Mouse (Mus musculus) heart, adult 2 months (tissue): ENCODE results near the gene Lax1. TPM values are rescaled to one million over a fixed set of nuclear protein-coding genes. Genes with fewer than 3 reads are reported as not detected.

Experiments used
- DNase-seq, 2 experiments: peaks; one replicate each; pipeline ENCODE4 v3.0.0; 2021
- H3K27ac ChIP-seq: fragments of 200-600 bp; 2 replicates; pipeline ENCODE4 v1.8.1; 2022
- H3K27me3 ChIP-seq: fragments of 200-500 bp; 2 replicates; pipeline ENCODE4 v1.6.1; 2012; ENCODE audit warnings: mild to moderate bottlenecking, low read length, inconsistent platforms, mixed read lengths; ENCODE audit not compliant: control insufficient read depth, insufficient read depth
- H3K36me3 ChIP-seq: fragments of 200-500 bp; 2 replicates; pipeline ENCODE4 v1.6.1; 2012; ENCODE audit warnings: low read length, inconsistent platforms; ENCODE audit not compliant: control insufficient read depth, insufficient read depth
- H3K4me1 ChIP-seq: fragments of 200-500 bp; 2 replicates; pipeline ENCODE4 v1.6.1; 2011; ENCODE audit warnings: low read length; ENCODE audit not compliant: control insufficient read depth, insufficient read depth
- H3K4me3 ChIP-seq: fragments of 200-600 bp; 2 replicates; pipeline ENCODE4 v1.8.1; 2022
- H3K79me2 ChIP-seq: fragments of 200-500 bp; replicated peaks from 2 replicates; pipeline ENCODE4 v1.6.1; 2012; ENCODE audit warnings: mild to moderate bottlenecking, inconsistent platforms, low read length, moderate library complexity, mixed read lengths; ENCODE audit not compliant: control insufficient read depth, insufficient read depth
- H3K9ac ChIP-seq: fragments of 200-500 bp; 2 replicates; pipeline ENCODE4 v1.6.1; 2012; ENCODE audit warnings: low read depth, mild to moderate bottlenecking, control low read depth, inconsistent platforms, low read length, mixed read lengths
- CTCF ChIP-seq: fragments of 200-600 bp; IDR thresholded peaks from 2 replicates; pipeline ENCODE4 v1.8.1; 2022; ENCODE audit warnings: antibody characterized with exemption, mild to moderate bottlenecking, moderate library complexity
- EP300 ChIP-seq: fragments of 200-500 bp; IDR thresholded peaks from 2 replicates; pipeline ENCODE4 v1.6.1; 2011; ENCODE audit warnings: low read depth, low read length, control low read depth; ENCODE audit not compliant: insufficient read depth
- POLR2A ChIP-seq: fragments of 200-500 bp; IDR thresholded peaks from 2 replicates; pipeline ENCODE4 v1.6.1; 2011; ENCODE audit warnings: mild to moderate bottlenecking, low read depth, low read length, control low read depth; ENCODE audit not compliant: insufficient read depth
- WGBS: fragments of 180-500 bp; shearing (Covaris S2); methylation state at CpG from one replicate; pipeline ENCODE4 v1.1.7; 2018; 5-methylcytosine and 5-hydroxymethylcytosine counted together
- intact Hi-C: fragments of 180-260 bp; cut with DNase I; formaldehyde crosslinking; loops from one replicate; pipeline ENCODE4 v1.15.1; 2025
- microRNA-seq, 2 experiments: library from miRNA; unstranded; fragments of <30 nt; microRNA quantifications; one replicate each; pipeline ENCODE4 v1.2.0; 2021
- polyA plus RNA-seq: library from polyadenylated mRNA; depleted of rRNA; stranded (reverse); fragments of >200 nt; gene quantifications from 2 replicates; pipeline ENCODE4 v1.2.3, GENCODE M21; 2012; rRNA removed
- total RNA-seq, 2 experiments: library from RNA; stranded (reverse); gene quantifications; 2 replicates each; pipeline ENCODE4 v1.2.3; 2021

The Lax1 gene
- total and polyA plus RNA-seq, 3 experiments = 0.36 to 0.73 (median 0.45) TPM

DNA sequence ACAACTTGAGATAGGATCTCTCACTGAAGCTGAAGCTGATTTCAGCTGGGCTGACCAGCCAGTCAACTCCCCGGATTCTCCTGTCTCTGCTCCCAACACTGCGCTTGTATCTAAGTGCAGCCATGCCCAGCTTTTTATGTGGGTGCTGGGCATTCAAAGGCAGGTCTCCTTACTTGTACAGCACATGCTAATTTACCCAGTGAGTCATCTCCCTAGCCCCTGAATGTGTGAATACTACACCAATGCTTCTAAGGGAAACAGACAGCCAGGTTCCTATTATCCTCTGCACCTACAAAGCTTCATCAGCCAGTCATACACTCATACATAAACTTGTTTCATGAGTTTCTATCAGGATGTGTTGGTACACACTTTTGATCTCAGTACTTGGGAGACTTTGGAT lies 48.7 kb downstream of the Lax1 start:
- no peak for TF ChIP-seq EP300
- no peak for TF ChIP-seq CTCF
- TF ChIP-seq POLR2A = no peak
- Histone ChIP-seq H3K27ac (no peak overlapping the region), H3K36me3 (peaks cover 12% of the 10 kb centered on the region), H3K27me3 (no peaks in the 10 kb centered on the region), H3K9ac (no peak overlapping the region), H3K79me2 (0 out of 2 replicates have a peak, but pooled peaks cover 2% of the 10 kb centered on the region), H3K4me3 (no peak overlapping the region), H3K4me1 (no peaks in the 10 kb centered on the region)
- 94% methylated on average over 2 of the region's 2 CpGs for WGBS
- intact Hi-C loops = no loop called here
- DNase-seq = no peak

DNA sequence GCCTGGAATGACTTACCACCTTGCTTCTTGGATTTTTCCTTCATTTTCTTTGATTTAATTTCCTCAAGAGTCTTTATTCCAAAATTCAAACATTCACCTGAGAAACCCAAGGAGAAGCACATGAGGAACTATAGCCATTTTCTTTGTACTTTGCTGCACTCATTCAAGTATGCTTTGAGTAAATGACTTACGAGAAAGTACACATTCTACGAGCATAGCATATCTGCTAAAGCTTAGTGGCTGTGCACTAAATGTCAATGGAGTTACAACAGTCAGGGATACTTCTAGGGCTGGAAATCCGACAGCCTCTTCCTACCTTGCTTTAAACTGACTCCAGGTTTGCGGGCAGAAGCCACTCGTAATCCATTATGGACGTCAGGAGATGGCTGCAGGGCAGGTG lies 51.4 kb downstream of the Lax1 start:
- no peak overlapping the region for H3K27ac ChIP-seq
- no peak overlapping the region for H3K9ac ChIP-seq
- H3K4me3 ChIP-seq = no peak overlapping the region
- DNase-seq = no peak
- WGBS = 92% methylated on average over 6 of the region's 6 CpGs
- peaks cover 15% of the 10 kb centered on the region for H3K36me3 ChIP-seq
- H3K27me3 ChIP-seq = no peaks in the 10 kb centered on the region
- no peaks in the 10 kb centered on the region for H3K4me1 ChIP-seq
- no peak for TF ChIP-seq POLR2A
- TF ChIP-seq CTCF = no peak
- no peak for TF ChIP-seq EP300
- no peaks in the 10 kb centered on the region for H3K79me2 ChIP-seq
- intact Hi-C loops = no loop called here

DNA sequence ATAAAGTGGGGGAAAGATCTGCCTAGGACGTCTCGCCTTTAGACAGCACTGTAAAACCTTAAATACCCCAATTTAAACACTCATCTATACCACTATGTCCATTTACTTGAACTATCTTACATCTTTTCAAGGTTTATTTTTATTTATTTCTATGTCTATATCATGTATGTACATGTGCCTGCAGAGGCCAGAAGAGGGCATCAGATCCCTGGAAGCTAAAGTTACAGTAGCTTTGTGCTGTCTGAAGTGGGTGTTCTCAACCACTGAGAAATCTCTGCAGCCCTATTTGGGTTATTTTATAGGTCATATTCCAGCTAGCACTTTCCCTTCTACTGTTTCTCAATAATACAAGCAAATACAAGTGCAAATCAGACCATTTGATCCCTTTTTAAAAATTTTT lies 57.7 kb downstream of the Lax1 start:
- no peaks in the 10 kb centered on the region for H3K79me2 ChIP-seq
- no peaks in the 10 kb centered on the region for H3K27me3 ChIP-seq
- H3K36me3 ChIP-seq = peaks cover 10% of the 10 kb centered on the region
- DNase-seq = no peak
- no peaks in the 10 kb centered on the region for H3K4me1 ChIP-seq
- intact Hi-C loops = loop anchor here (5.0 kb wide), 1 partner anchor 265 kb away; no protein-coding TSS in a partner anchor
- no peak overlapping the region for H3K27ac ChIP-seq
- WGBS = 89% methylated on average over 2 of the region's 2 CpGs
- TF ChIP-seq CTCF = peak; percentile 59
- TF ChIP-seq POLR2A = no peak
- H3K4me3 ChIP-seq = no peak overlapping the region
- no peak overlapping the region for H3K9ac ChIP-seq

Small RNA genes lying within 50 kb of the gene (microRNA-seq; reads per million reads assigned to microRNA genes)
- gene Mir6903 = 0 reads per million in 2 experiments

Other genes starting within 250 kb of the Lax1 start
- gene Snrpe, start 79.8 kb downstream of the Lax1 start, total RNA-seq = 10 to 100 TPM; 65.6 to 70.2 TPM
- 28.0 and 67.6 TPM in 2 replicates for gene Snrpe, start 79.8 kb downstream of the Lax1 start, polyA plus RNA-seq
- 1 to 10 TPM; 3.2 to 3.3 TPM for gene Zbed6, start 29.2 kb downstream of the Lax1 start, total RNA-seq
- 2.3 and 5.5 TPM in 2 replicates for gene Zbed6, start 29.2 kb downstream of the Lax1 start, polyA plus RNA-seq
- gene Gm38394, start 28.8 kb downstream of the Lax1 start, total RNA-seq = 10 to 100 TPM; 14.5 to 15.0 TPM
- gene Gm38394, start 28.8 kb downstream of the Lax1 start, polyA plus RNA-seq = 2.5 and 6.2 TPM in 2 replicates
- 10 to 100 TPM; 21.3 to 22.3 TPM for gene Atp2b4, start 110.9 kb upstream of the Lax1 start, total RNA-seq
- 6.6 and 10.2 TPM in 2 replicates for gene Atp2b4, start 110.9 kb upstream of the Lax1 start, polyA plus RNA-seq
- under 1 TPM; 0.34 to 0.36 TPM for gene Optc, start 217.9 kb upstream of the Lax1 start, total RNA-seq
- gene Optc, start 217.9 kb upstream of the Lax1 start, polyA plus RNA-seq = 1.00 and 2.4 TPM in 2 replicates
- 10 to 100 TPM; 29.0 to 34.4 TPM for gene Prelp, start 231.3 kb upstream of the Lax1 start, total RNA-seq
- gene Prelp, start 231.3 kb upstream of the Lax1 start, polyA plus RNA-seq = 52.1 and 58.5 TPM in 2 replicates